Mouse (Mus musculus) E14TG2a.4 (cell line): ENCODE data around the gene Lrtm2.

ENCODE experiments used
- CTCF ChIP-seq: conservative IDR thresholded peaks from 2 replicates; pipeline ENCODE4 v1.5.1; 2014; ENCODE audit warnings: low read length
- NANOG ChIP-seq: IDR thresholded peaks from 2 replicates; pipeline ENCODE4 v1.6.1; 2014; ENCODE audit warnings: borderline replicate concordance, low read length, mixed read lengths
- POU5F1 ChIP-seq: IDR thresholded peaks from 2 replicates; pipeline ENCODE4 v1.6.1; 2014; ENCODE audit warnings: low read length, borderline replicate concordance

DNA sequence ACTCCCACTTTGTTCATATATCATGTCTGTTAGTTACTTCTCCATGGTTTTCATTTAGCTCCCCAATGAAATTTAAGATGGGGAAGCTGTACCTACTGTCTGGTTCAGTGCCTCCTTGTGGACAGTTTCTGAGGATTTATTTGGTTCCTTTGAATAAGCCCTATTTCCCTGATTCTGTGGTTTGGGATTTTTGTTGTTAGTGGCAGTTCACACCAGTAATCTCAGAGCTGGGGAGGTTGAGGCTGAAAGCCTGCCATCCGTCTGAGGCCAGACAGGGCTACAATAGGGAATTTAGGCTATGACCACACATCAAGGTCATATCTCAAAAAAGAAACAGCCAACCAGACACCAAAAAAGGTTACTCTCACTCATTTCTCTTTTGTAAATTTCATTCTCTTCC is 48.1 kb upstream of the Lrtm2 start:
- TF ChIP-seq CTCF (no peak), POU5F1 (no peak), NANOG (no peak)
